Mouse (Mus musculus) heart, postnatal 0 days (tissue): ENCODE results near the gene Galns.

Source experiments
- CTCF ChIP-seq: IDR thresholded peaks from 2 replicates; pipeline ENCODE4 v1.5.1; 2016; ENCODE audit warnings: antibody characterized with exemption, control low read depth, low read depth
- EP300 ChIP-seq: IDR thresholded peaks from 2 replicates; pipeline ENCODE4 v1.6.1; 2016; ENCODE audit warnings: antibody characterized with exemption, low read depth

- TF ChIP-seq CTCF (peak; percentile 33; the same call in 1 of the 2 replicates), EP300 (no peak)
Measured at GRCm38 (mm10) chr8:122624653-122625052, 13.4 kb upstream of the Galns start.
